Mouse (Mus musculus) olfactory bulb, adult 2 months (tissue): ENCODE measurements around the gene Prss41.

ENCODE experiments used
- CTCF ChIP-seq: fragments of 200-500 bp; IDR thresholded peaks from 2 replicates; pipeline ENCODE4 v1.5.1; 2012; ENCODE audit warnings: low read depth, mild to moderate bottlenecking, low read length, moderate library complexity; ENCODE audit not compliant: insufficient read depth
- POLR2A ChIP-seq: fragments of 200-500 bp; IDR thresholded peaks from 2 replicates; pipeline ENCODE4 v1.6.1; 2012; ENCODE audit warnings: mild to moderate bottlenecking, low read depth, low read length, moderate library complexity; ENCODE audit not compliant: insufficient read depth

DNA sequence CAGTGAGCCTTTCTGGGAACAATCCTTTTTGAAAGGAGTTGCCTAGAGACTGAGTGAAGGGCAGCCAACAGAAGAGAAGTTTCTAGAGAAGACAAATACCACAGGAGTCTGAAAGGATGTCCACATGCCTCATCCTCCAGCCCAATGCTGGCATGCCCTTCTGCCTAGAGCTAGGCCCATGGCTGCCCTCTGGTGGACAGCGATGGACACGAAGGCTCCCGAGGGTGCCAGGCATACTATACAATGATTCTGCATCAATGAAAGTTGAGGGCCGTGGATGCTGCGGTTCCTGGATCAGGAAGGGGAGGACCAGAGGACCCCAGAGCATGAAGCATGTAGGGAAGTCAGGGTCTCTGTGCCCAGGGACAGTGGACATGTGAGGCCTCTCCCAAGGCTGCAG, 9.3 kb upstream of the Prss41 start:
- TF ChIP-seq CTCF (no peak), POLR2A (no peak)
